Mouse (Mus musculus): Measurements from ENCODE around the gene Inafm2.

- TF ChIP-seq CTCF (IDR thresholded peaks at IDR 0.05; ENCODE audit: control insufficient read depth, insufficient read depth, low read length) (no peak), POLR2A (IDR thresholded peaks at IDR 0.05; ENCODE audit: borderline replicate concordance, control insufficient read depth, low read depth, low read length) (no peak)
Measured at GRCm38 (mm10) chr2:118697311-118697877, 48.2 kb upstream of the Inafm2 start.
